Mouse (Mus musculus) forebrain, embryonic 11.5 days (tissue): ENCODE results near the gene Pld3. TPM values are rescaled to one million over a fixed set of nuclear protein-coding genes. Genes with fewer than 3 reads are reported as not detected.
"Not testable (repeated sequence)": the region's sequence is repeated elsewhere in the genome, so short reads cannot be mapped to it uniquely, and the experiment has no call there.

Experiments used
- ATAC-seq: fragments of 200-750 bp; cut with Nextera tagmentation; replicated peaks from 2 replicates; pipeline ENCODE4 v1.8.0; 2017; ENCODE audit warnings: moderate TSS enrichment; ENCODE audit not compliant: low FRiP score
- DNase-seq: peaks from one replicate; pipeline ENCODE4 v3.0.0-alpha.2; 2017; ENCODE audit warnings: low spot score
- H3K27ac ChIP-seq: fragments of 300-500 bp; sonication (generic); 2 replicates; pipeline ENCODE4 v1.5.1; 2014; ENCODE audit warnings: low read depth, low read length
- H3K27me3 ChIP-seq: fragments of 300-500 bp; sonication (generic); 2 replicates; pipeline ENCODE4 v1.6.1; 2014; ENCODE audit warnings: mild to moderate bottlenecking, low read length, mixed read lengths; ENCODE audit not compliant: control insufficient read depth, insufficient read depth
- H3K36me3 ChIP-seq: fragments of 300-500 bp; sonication (generic); 2 replicates; pipeline ENCODE4 v1.6.1; 2014; ENCODE audit warnings: mild to moderate bottlenecking, low read length, moderate library complexity, mixed read lengths; ENCODE audit not compliant: control insufficient read depth, insufficient read depth
- H3K4me1 ChIP-seq: fragments of 300-500 bp; sonication (generic); replicated peaks from 2 replicates; pipeline ENCODE4 v1.6.1; 2014; ENCODE audit warnings: low read length, mixed read lengths; ENCODE audit not compliant: control insufficient read depth, insufficient read depth
- H3K4me2 ChIP-seq: fragments of 300-500 bp; sonication (generic); 2 replicates; pipeline ENCODE4 v1.6.1; 2014; ENCODE audit warnings: low read depth, mild to moderate bottlenecking, low read length, moderate library complexity, mixed read lengths; ENCODE audit not compliant: severe bottlenecking
- H3K4me3 ChIP-seq: fragments of 300-500 bp; sonication (generic); 2 replicates; pipeline ENCODE4 v1.5.1; 2014; ENCODE audit warnings: low read depth, low read length
- H3K9ac ChIP-seq: fragments of 300-500 bp; sonication (generic); 2 replicates; pipeline ENCODE4 v1.6.1; 2014; ENCODE audit warnings: low read length
- H3K9me3 ChIP-seq: fragments of 300-500 bp; sonication (generic); 2 replicates; pipeline ENCODE4 v1.6.1; 2016; ENCODE audit warnings: low read length, mixed read lengths; ENCODE audit not compliant: control insufficient read depth
- WGBS: fragments of 180-500 bp; shearing (Covaris S2); extraction: QIAGEN DNeasy Blood & Tissue Kit; methylation state at CpG from one replicate; pipeline ENCODE4 v1.1.7; 2014; 5-methylcytosine and 5-hydroxymethylcytosine counted together
- polyA plus RNA-seq: library from polyadenylated mRNA; unstranded; fragments of >200 nt; fragmentation: Nextera tagmentation; extraction: Ambion mirVana; gene quantifications from 2 replicates; pipeline ENCODE4 v1.2.1, GENCODE M21; 2014

Pld3 gene
- polyA plus RNA-seq, 1 experiment from 2014 or later, result 56.4 TPM

- peak overlapping the region; percentile 40 for H3K4me3 ChIP-seq
- under 1% methylated on average over 50 of the region's 54 CpGs for WGBS
- no peaks in the 10 kb centered on the region for H3K9me3 ChIP-seq
- H3K4me2 ChIP-seq, result peak overlapping the region; percentile 55
- H3K9ac ChIP-seq, result peak overlapping the region; percentile 60
- H3K4me1 ChIP-seq, result no peaks in the 10 kb centered on the region; the same call in 1 of the 2 replicates
- H3K27me3 ChIP-seq, result no peaks in the 10 kb centered on the region
- peak overlapping the region; percentile 89 for H3K27ac ChIP-seq
- H3K36me3 ChIP-seq, result no peaks in the 10 kb centered on the region
- ATAC-seq, result peak; percentile 92
- DNase-seq, result peak; percentile 100
Observed at GRCm38 (mm10) chr7:27507711-27508647, 45.0 kb downstream of the Pld3 start.

GRCm38 (mm10) chr7:27506765-27507370 is 46.1 kb downstream of the Pld3 start:
- Histone ChIP-seq H3K36me3 (no peaks in the 10 kb centered on the region), H3K27ac (no peak overlapping the region), H3K4me1 (no peaks in the 10 kb centered on the region; the same call in 1 of the 2 replicates), H3K4me2 (peak overlapping the region; percentile 55; the same call in 1 of the 2 replicates), H3K4me3 (peak overlapping the region; percentile 40; the same call in 1 of the 2 replicates), H3K9ac (no peak overlapping the region), H3K9me3 (no peaks in the 10 kb centered on the region), H3K27me3 (no peaks in the 10 kb centered on the region)
- DNase-seq (no peak), ATAC-seq (no peak)
- WGBS, result 55% methylated on average over 9 of the region's 9 CpGs

GRCm38 (mm10) chr7:27501620-27502019 is 51.4 kb downstream of the Pld3 start:
- Histone ChIP-seq H3K36me3 (no peaks in the 10 kb centered on the region), H3K9me3 (no peaks in the 10 kb centered on the region), H3K4me3 (no peak overlapping the region), H3K27me3 (no peaks in the 10 kb centered on the region), H3K9ac (no peak overlapping the region), H3K27ac (no peak overlapping the region), H3K4me2 (no peak overlapping the region), H3K4me1 (no peaks in the 10 kb centered on the region)
- DNase-seq (no peak), ATAC-seq (no peak)
- WGBS, result 74% methylated on average over 4 of the region's 4 CpGs

DNA sequence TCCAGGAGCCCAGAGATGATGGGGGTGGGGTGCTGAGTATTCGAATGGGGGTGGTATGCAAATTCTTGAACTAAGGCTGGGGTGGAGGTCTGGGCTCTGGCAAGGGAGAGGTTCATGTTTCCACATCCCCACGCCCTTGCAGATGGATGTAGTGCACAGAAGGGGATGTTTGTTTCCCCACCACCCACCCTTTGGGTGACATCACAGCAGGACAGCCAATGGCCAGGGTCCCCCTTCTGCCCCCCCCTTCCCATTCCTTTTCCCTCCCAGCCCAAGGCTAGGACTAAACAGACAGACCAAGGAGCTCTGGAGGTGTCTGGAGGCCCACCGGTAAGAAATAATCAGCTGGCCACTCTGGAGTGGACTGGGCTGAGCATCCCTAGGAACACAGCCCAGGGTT is 54.0 kb downstream of the Pld3 start, which contains the start of gene Prx:
Gene Prx, plus strand, starts transcription at position 289 of the 400 bp plus-strand sequence.
- H3K9ac ChIP-seq, result no peak within 1 kb of the TSS
- H3K4me2 ChIP-seq, result no peak within 1 kb of the TSS
- 53% methylated on average over 3 of the region's 3 CpGs for WGBS
- no peak within 1 kb of the TSS for H3K27ac ChIP-seq
- no peaks in the 10 kb centered on the region for H3K36me3 ChIP-seq
- H3K4me1 ChIP-seq, result no peaks in the 10 kb centered on the region
- DNase-seq, result no peak
- H3K9me3 ChIP-seq, result no peaks in the 10 kb centered on the region
- ATAC-seq, result no peak
- no peak within 1 kb of the TSS for H3K4me3 ChIP-seq
- H3K27me3 ChIP-seq, result no peaks in the 10 kb centered on the region

GRCm38 (mm10) chr7:27494659-27495367 is 58.2 kb downstream of the Pld3 start:
- H3K36me3 ChIP-seq, H3K27ac ChIP-seq, H3K27me3 ChIP-seq, H3K9me3 ChIP-seq, H3K4me2 ChIP-seq, H3K9ac ChIP-seq, H3K4me3 ChIP-seq, DNase-seq, H3K4me1 ChIP-seq, ATAC-seq: not testable (repeated sequence)
- 92% methylated on average over 8 of the region's 9 CpGs for WGBS

GRCm38 (mm10) chr7:27493450-27493849 is 59.6 kb downstream of the Pld3 start:
- no peak overlapping the region for H3K4me2 ChIP-seq
- no peak overlapping the region for H3K27ac ChIP-seq
- WGBS, result 91% methylated on average over 5 of the region's 5 CpGs
- H3K4me1 ChIP-seq, result 0 out of 2 replicates have a peak, but pooled peaks cover 4% of the 10 kb centered on the region
- no peak overlapping the region for H3K4me3 ChIP-seq
- H3K9me3 ChIP-seq, result no peaks in the 10 kb centered on the region
- H3K9ac ChIP-seq, result no peak overlapping the region
- DNase-seq (no peak), ATAC-seq (no peak)
- no peaks in the 10 kb centered on the region for H3K27me3 ChIP-seq
- H3K36me3 ChIP-seq, result no peaks in the 10 kb centered on the region

GRCm38 (mm10) chr7:27493022-27493421 is 60.0 kb downstream of the Pld3 start:
- no peak overlapping the region for H3K27ac ChIP-seq
- WGBS, result 81% methylated on average over 3 of the region's 3 CpGs
- DNase-seq, result no peak

DNA sequence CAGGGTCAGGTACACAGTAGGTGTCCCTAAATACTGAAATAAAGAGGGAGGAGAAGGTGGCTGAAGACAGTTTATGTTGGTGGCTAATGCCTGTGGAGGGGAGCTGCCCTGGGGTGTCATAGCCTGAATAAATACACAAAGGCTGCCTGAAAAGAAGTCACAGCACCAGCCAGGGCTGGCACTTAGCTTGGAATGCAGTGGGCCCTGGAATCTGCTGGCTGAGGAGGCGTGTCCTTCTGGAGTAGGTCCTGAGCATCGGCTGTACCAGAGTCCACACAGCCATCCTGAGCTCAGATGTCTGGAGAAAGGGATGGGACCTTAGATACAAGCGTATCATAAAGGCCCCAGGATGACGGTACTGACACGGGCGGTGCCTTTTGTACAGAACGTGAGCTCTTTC is 61.2 kb downstream of the Pld3 start:
- no peak overlapping the region for H3K27ac ChIP-seq
- H3K36me3 ChIP-seq, result no peaks in the 10 kb centered on the region
- H3K9ac ChIP-seq, result no peak overlapping the region
- H3K4me1 ChIP-seq, result peaks cover 11% of the 10 kb centered on the region; the same call in 1 of the 2 replicates
- H3K27me3 ChIP-seq, result no peaks in the 10 kb centered on the region
- no peak overlapping the region for H3K4me3 ChIP-seq
- 81% methylated on average over 7 of the region's 7 CpGs for WGBS
- no peak overlapping the region for H3K4me2 ChIP-seq
- ATAC-seq (no peak), DNase-seq (no peak)
- H3K9me3 ChIP-seq, result no peaks in the 10 kb centered on the region

More at GRCm38 (mm10) chr7:27493022-27493421, 60.0 kb downstream of the Pld3 start:
- Histone ChIP-seq H3K4me1 (peaks cover 7% of the 10 kb centered on the region; the same call in 1 of the 2 replicates), H3K36me3 (no peaks in the 10 kb centered on the region), H3K9me3 (no peaks in the 10 kb centered on the region), H3K4me3 (no peak overlapping the region), H3K9ac (no peak overlapping the region), H3K27me3 (no peaks in the 10 kb centered on the region), H3K4me2 (no peak overlapping the region)
- ATAC-seq, result no peak
